Mouse (Mus musculus) cerebellum, postnatal 10 days (tissue): ENCODE data around the gene Pebp1.
"Not testable (repeated sequence)": the region's sequence is repeated elsewhere in the genome, so short reads cannot be mapped to it uniquely, and the experiment has no call there.

ENCODE experiments used
- DNase-seq, 2 experiments: peaks; one replicate each; pipeline ENCODE4 v3.0.0; 2021; ENCODE audit warnings: mixed read lengths in 2 of 2

The Pebp1 gene

DNA sequence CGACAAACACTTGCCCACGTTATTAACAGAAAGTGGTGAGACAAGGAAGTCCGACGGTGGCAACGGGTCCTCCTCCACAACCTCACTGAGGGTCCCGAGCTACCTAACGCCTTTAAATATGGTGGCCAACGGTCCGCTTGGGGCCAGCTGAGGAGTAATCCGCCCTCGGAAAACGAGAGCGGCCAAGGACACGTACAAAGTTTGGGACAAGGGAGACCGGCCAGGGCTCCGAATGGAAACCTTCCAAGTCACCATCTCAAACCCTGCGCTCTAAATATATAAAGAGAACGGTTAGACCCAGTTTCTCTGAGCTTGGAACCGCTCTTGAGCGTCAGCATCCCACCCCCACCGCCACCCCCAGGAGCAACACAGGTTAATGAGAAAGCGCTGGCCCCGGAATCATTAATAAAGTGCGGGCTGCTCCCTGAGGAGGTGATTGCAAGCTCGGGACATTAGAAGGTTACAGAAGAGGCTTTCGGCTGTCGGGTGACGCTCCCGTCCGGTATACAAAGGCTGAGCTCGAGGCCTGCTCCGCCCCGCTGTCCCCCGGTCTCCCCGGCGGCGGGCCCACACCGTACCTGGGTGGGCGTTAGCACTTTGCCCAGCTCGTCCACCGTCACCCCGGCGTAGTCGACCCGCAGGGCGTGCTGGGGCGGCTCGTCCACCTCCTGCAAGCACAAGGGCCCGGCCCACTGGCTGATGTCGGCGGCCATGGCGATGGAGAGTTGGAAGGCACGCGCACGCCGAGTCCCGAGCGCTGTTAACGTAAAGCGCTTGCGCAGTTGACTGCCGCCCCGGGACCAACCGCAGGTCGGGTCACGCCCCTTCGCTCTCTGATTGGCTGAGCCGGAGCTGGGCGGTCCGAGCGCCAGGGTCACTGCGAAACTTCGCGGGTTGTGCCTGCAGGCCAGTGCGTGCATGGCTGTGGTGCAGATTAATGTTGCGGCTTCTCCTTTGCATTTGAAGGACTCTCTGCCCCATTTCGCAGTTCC lies at the start of gene Pebp1:
Gene Pebp1, minus strand, starts transcription at position 795 of the 992 bp plus-strand sequence.
- peak; percentile 98 for DNase-seq

DNA sequence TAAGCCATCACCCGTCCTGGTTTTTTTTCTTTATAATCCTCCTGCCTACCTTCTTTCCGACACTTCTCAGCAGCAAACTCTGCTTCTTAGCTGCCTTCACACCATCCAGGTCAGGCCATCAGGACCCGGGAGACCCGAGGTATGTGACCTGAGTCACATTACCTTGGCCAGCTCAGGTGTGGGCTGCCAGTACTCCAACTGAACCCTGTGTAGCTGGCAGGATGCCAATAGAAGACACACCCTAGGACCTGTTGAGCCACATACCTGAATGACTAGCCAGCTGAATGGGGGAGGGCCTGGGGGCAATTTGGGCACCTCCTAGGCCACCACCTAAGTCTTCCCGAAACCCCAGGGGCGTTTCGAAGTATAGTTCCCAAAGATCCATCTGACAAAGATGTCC lies 43.0 kb upstream of the Pebp1 start:
- DNase-seq, result no peak

DNA sequence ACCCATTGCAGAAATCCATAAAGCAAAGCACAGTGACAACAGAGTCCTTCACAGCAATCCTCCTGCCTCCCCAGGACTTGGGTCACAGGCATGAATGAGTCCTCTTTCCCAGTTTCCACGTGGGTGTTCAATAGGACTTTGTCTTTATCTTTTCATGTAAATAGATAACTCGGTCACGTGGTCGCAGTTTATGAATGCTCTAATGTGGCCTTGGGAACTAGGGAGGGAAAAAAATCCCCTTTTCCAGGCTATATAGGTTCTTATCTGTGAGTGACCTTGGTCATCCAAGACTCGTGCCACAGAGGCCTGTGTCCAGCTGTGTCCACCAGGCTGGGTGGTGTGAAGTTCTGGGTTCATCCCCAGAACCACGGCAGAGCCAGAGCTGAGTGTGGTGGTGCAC lies 39.0 kb upstream of the Pebp1 start:
- no peak for DNase-seq

DNA sequence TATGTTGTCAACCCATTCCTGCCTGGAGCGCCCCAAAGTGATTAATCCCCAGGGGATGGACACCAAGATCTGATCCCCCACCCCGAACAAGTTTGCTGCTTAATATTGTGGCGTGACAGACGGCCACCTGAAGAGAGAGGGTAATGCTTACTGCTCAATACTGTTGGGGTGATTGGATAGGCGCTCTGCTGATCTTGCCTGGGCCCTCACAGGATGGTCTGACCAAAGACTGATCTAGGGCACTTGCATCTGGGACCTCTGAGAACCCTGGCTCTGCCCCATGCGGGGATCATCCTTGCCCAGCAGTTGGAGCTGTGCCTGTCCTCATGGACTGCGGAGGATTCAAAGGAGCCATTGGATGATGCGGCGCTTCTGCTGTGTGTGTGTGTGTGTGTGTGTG lies 36.3 kb upstream of the Pebp1 start:
- DNase-seq, result no peak

DNA sequence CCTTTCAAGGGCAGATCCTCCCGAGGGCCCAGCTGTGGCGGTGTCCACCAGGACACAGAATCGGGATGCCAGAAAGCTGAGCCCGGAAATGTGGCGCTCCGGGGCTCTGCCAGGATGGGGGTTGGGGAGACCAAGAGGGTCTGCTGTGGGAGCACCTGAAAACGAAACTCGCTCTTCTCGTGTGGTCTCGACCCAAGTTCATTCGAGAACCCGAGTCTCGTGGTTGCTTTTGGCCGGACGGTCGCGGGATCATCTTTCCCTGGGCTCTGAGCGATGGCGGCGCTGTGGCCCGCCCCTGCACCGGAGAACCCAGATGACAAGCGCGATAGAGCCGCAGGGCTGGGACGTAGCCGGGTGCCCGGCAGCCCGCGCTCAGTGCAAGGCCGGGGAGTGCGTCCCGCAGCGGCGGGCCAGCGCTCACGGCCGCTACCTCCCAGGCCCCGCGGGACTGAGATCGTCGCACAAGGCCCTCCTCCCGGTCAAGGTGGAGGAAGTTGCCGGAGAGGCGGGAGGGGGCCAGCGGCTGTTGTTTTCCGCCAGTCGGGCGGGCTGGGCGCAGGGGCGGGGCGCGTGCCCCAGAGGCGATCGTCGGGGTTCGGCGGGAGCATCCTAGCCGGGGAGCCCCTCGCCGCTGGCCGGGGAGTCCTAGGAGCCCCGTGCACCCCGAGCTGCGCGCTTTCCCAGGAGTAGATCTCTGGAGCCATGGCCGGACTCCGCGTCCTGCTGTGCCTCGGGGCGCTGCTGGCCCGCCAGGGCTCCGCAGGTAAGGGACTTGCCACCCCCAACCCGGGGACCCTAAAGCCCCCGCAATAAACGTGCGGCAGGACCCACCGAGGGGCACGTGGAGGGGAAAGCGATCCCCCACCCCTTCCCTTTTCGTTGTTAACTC lies 31.6 kb upstream of the Pebp1 start, which contains the start of gene Vsig10:
Gene Vsig10, plus strand, starts transcription at position 343 of the 889 bp plus-strand sequence.
- DNase-seq, result peak; percentile 66 to 68

DNA sequence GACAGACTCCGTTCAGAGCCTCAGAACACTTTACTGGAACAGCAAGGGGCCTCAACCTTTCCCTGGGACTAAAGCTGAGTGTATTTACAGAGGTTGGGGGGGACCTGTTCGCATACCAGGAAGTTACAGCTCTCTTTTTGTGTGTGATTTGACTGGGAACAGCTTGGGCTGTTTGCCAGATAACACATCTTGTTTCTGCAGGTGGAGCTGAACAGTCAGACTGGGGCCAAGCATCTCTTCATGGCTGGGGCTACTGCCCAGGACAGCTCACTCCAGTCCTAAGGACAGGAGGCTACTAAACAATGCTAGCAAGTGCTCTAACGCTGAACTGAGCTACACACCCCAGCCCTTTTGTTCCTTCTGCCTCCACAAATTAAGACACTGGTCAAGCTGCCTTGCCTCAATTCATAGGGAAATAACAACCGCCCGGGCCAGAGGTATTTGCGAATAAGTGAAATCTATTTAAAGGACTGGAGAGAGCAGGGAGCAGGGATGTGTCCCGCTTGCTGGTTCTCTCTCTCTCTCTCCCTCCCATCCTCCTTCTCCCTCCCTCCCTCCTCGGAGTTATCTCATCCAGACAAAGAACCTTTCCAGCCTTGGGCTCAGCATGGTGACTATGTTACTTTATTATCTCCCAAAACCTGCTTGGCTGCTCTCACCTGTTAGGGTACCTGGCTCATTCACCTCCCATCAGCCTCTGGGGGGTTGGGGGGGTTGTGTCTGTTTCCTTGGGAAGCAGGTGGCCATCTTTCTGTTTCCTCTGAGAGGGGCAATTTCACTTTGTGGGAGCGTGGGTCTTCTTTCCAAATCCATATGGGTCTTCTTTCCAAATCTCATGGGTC lies 27.4 kb upstream of the Pebp1 start:
- DNase-seq, result peak in 1 of 2 experiments; percentile 34

DNA sequence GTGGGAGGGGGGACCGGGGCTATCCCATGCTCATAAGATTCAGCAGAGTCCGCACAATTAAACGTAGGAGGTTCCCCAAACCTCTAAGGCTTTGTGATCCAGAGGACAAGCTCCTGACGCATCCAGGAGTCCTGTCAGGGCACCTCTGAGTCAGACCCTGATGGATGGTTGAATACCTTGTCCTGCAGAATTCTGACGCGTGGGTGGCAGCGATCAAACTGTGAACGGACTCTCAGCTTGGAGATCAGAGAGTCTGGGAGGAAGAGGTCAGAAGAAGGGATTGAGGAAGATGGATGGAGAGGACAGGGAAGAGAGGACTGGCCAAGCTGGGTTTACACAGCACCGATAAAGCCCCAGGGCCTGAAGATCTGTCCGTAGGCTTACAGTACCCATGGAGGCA lies 26.5 kb upstream of the Pebp1 start:
- DNase-seq, result no peak

DNA sequence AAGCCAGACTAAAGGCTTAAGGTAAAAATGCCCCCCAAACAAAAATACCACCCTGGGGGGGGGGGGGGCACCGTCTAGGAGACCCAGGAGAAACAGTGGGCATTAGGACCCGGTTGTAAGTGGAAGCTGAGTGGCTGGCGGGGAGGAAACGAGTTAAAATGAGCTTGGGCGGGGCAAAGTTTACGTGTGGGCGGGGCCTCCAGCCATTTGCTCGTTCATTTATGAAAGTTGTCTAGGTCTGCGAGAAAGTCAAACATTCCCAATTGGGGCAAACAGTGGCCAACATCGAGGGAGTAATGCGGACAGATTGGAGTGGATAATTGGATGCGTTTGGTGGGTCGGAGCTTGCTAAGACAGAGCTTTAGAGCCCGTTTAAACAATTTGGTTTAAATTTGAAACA lies 26.0 kb upstream of the Pebp1 start:
- DNase-seq, result no peak

DNA sequence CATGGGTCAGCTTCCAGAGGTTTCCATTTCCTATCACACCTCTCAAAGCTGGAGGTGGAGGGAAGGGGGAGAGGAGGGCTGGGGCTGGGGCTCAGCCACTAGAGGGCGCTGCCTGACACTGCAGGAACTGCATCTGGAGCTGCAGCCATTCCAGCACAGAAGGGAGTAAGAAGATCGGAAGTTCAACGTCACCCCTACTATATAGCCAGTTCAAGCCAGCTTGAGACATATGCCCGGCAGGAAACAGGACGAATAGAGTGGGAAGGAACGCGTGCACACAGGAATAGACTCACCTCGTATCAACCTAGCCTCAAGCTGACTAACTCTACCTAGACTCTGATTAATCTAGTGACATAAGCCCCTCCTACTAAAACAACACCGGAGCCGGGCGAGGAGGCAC lies 20.3 kb upstream of the Pebp1 start:
- peak; percentile 77 to 78 for DNase-seq

DNA sequence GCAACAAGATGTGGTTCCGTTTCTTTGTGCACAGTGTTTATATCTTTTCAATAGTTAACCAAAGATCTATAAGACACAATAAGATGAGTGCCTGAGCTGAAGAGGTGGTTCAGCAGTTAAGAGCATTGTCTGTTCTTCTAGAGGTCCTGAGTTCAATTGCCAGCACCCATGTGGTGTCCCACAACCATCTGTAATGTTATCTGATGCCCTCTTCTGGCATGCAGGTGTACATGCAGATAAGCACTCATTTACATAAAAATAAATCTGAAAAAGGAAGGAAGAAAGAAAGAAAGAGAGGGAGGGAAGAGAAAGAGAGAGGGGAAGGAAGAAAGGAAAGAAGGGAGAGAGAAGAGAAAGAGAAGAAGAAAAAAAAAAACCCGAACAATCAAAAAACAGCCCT lies 19.4 kb upstream of the Pebp1 start:
- no peak for DNase-seq

DNA sequence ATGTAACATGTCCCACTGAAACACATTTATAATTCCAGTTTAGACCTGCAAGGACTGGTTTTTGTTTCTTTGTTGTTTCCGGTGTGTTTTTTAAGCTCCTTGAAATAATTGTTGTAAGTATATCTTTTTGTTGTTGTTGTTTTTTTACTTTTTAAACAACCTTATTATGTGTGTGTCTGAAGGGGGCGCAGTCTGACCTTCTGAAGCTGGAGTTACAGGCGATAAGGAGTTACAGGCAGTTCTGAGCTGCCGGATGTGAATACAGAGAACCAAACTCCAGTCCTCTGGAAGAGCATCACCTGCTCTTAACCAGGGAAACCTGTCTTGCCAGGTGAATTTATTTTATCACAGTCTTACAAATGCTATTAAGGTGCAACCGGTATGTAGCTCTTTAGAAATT lies 18.3 kb upstream of the Pebp1 start:
- DNase-seq, result no peak

DNA sequence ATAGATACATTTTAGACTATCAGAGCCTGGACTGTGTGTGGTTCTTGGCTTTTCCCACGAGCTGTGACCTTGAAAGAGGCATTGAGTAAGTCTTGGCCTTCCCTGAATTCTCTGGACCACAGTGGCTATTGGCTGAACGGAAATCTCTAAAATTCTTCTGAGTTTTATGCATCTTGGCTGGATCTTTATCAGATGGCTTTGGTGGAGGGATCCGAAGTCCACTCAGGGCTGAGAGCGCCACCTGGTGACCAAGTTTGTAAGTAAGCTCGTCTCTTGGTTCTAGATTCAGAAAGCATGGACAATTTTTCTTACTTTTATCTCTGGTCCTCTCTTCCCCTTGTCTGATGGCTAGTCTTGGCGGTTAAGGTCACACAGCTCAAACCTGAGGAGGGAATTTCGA lies 17.5 kb upstream of the Pebp1 start:
- DNase-seq, result peak; percentile 88 to 92

DNA sequence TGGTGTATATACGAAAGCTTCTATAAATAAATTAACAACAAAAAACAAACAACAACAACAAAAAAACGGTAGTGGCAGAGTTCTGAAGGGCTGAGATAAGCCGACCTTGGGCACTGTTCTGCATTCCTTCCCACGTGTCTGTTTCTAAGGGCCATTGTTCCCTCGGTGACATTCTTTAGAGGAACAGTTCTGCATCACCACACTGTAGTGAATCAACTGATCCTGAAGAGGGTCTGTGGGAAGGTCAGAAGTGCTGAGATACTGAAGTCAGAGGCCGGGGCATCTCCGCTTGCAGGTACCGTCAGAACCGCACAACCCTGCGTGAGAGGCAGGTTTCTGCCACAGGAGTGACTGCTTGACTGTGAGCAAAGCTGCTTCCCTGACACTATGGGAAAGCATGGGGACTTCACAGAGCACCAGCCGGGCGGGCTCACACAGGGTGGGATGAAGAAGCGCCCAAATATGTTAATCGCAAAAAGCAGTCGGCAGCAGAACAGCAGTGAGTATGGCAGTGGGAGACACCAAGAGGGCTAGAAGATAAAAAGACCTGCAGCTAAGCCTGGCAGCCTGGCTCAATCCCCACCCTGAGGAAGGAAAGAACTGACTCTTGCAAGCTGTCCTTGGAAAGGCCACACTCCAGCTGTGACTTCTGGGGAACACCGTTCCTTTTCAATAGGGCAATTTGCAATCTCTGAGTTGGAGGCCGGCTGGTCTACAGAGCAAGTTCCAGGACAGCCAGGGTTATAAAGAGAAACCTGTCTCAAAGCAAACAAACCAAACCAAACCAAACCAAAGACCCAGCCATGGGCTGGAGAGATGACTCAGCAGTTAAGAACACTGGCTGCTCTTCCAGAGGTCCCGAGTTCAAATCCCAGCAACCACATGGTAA lies 16.5 kb upstream of the Pebp1 start:
- no peak for DNase-seq

DNA sequence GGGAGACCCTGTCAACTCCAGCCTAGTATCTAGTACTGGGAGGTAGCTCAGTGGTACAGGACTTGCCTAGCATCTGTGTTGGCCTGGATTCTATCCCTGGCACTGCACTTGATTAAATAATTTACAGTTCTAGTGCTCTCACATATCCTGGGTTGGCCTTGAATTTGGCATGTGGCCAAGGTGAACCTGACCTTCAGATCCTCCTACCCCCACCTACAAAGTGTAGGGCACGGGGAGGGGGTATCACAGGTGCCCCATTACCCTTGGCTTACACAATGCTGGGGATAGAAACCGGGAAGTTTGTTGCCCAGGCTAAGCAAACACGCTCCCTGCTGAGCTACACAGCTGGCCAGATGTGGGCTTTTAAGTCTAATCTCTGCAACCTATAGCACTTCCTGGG lies 15.5 kb upstream of the Pebp1 start:
- no peak for DNase-seq

DNA sequence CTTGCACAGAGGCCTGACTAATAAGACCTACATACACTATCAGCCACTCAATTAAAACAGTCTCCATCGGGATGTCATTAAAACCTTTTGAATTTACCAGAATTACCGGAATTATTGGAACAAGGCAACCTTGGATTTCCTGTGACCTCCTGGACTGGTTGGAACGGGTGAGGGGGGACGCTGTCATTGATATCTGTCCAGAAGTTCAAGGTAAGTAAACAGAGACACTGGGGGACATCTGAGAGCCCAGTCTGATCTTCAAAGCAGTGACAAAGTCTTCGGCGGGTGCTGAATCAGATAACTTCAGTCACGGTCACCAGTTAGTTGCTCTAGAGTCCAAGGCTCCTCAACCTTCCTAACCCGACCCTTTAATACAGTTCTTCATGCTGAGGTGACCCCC lies 7.6 kb upstream of the Pebp1 start:
- no peak for DNase-seq

DNA sequence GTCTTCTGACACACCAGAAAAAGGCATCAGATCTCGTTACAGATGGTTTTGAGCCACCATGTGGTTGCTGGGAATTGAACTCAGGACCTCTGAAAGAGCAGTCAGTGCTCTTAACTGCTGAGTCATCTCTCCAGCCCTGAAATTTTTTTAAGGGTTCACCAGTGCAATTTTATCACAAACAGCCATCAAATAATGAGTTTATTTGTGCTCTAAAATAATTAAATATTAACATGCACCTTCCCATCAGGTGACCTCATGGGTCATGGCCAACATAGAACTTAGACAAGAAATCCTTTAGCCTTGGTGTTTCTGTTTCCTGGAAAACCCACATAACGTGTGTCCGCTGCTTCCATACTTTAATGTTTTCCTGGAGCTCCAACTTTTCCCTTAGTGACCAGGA lies 6.4 kb upstream of the Pebp1 start:
- not testable (repeated sequence) for DNase-seq

DNA sequence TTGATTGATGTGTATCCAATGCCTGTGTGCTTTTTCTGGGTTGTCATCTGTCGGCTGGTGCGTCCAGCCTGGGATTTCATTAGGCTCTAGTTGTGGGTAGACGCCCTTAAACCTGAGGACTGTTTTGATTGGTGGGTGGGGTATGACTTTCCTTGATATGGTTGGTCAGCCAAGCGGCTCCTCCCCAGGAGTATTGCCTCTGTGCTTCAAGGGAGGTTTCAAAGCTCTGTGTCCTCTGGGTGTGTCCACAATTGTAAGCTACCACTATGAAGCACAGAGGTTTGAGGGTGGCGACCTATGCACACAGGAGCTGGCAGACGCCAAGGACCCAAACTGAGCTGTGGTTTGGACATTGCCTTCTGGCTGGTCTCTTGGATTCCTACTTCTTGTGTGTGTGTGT lies 5.1 kb upstream of the Pebp1 start:
- no peak for DNase-seq

DNA sequence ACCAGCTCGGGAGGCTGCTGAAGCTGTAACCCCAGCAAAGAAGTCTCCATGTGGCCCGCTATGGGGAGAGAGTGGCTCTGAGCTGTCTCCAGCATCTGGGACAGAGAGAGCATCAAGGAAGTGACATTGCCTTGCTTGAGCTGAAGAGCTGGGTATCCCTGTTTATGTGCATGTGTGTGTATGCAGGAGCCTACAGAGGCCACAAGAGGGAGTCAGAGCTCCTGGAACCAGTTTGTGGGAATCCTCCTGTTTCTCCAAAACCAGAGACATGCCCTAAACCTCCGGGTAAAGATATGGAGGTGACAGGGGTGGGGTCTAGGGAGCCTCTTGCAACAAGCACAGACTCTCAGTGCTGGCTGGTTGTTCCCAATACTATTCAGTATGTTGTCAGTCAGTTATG lies 3.9 kb upstream of the Pebp1 start:
- DNase-seq, result no peak

DNA sequence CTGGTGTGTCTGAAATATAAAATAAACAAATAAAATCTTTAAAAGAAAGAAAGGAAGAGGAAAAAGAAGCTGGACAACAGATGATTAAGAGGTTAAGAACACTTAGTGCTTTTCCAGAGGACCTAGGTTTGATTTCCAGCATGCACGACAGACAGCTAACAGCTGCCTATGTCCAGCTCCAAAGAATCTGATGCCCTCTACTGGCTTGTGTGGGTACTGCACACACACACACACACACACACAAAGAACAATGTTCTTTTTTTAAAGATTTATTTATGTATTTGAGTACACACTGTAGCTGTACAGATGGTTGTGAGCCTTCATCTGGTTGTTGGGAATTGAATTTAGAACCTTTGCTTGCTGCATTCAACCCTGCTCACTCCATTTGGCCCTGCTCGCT lies 2.7 kb upstream of the Pebp1 start:
- no peak for DNase-seq

DNA sequence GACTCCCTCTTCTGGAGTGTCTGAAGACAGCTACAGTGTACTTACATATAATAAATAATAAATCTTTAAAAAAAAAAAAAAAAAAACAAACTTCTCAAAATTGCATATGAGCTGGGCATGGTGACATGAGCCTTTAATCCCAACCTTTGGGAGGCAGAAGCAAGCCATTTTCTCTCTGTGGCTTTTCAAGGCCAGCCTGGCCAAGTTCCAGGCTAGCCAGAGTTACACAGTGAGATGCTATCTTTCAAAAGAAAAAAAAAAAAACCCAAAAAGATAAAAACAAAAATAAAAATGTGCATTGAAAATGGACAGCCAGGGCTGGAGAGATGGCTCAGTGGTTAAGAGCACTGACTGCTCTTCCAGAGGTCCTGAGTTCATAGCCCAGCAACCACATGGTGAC lies 2.2 kb upstream of the Pebp1 start:
- DNase-seq, result no peak

DNA sequence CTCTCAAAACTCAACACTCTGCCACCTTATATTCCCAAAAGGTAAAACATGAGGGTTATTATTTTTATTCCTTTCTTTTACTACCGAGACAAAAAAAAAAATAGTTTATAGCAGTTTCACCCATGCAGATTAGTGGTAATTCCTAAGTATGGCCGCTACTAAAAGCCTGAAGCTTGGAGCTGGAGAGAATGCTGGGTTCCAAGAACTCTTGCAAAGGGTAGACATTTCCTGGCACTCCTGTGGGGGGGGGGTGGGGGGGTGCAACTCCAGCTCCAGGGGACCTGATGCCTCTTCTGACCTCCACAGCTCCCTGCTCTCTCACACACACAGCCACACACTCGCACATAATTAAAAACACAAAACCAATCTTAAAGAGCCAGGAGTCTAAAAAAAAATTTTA lies 1.1 kb downstream of the Pebp1 start:
- DNase-seq, result no peak

DNA sequence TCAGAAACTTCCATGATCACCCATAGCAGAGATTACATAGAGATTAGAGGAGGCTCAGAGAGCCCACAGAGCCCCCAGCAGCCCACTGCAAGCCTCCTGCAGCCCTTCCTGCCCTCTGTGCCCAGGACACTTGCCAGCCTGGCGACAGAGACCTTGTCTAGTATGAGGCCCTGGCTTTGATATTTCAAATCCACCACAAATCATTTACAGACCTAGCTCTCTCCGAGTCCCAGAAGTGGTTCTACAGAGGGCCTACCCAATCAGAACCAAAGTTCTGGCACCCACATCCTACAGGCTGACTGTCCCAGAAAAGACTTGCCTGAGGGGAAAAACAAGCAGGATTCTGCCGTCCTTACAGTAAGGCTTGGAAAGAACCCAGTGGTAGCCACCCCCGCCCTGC lies 2.2 kb downstream of the Pebp1 start:
- DNase-seq, result no peak
